Mouse (Mus musculus): ENCODE results near the gene Il9r. TPM values are rescaled to one million over a fixed set of nuclear protein-coding genes. Genes with fewer than 3 reads are reported as not detected.

Il9r gene
- polyA plus RNA-seq, 1 experiment from 2014 or later, result 0.31 TPM

GRCm38 (mm10) chr11:32153216-32153615, 46.9 kb downstream of the Il9r start:
- no peak overlapping the region for H3K27ac ChIP-seq
- 92% methylated on average over 7 of the region's 7 CpGs for WGBS
- no peak overlapping the region for H3K4me2 ChIP-seq
- no peak overlapping the region for H3K4me3 ChIP-seq
- H3K27me3 ChIP-seq, result 0 out of 2 replicates have a peak, but pooled peaks cover 3% of the 10 kb centered on the region
- no peak for ATAC-seq (ENCODE audit: insufficient number of reproducible peaks, insufficient read depth, low FRiP score, low TSS enrichment, low read depth)
- H3K9me3 ChIP-seq, result no peaks in the 10 kb centered on the region
- H3K9ac ChIP-seq, result no peak overlapping the region
- no peaks in the 10 kb centered on the region for H3K36me3 ChIP-seq
- H3K4me1 ChIP-seq, result peaks cover 6% of the 10 kb centered on the region; the same call in 1 of the 2 replicates

DNA sequence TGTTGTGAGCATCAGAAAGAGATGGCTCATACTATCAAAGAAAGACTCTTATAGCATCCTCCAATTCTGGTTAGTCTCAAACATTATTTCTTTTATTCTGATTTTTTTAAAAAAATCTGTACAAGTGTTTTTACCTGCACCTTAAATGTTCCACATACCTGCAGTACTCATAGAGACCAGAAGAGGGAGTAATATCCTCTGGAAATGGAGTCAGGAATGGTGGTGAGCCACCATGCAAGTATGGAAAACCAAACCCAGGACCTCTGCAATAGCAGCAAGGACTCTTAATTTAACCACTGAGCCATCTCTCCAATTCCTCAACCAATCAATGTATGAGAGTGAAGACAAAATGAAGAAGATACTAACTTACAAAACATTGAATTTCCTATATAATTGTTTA, 47.3 kb downstream of the Il9r start:
- ATAC-seq (ENCODE audit: insufficient number of reproducible peaks, insufficient read depth, low FRiP score, low TSS enrichment, low read depth), result no peak
- H3K4me2 ChIP-seq, result no peak overlapping the region
- H3K4me1 ChIP-seq, result peaks cover 3% of the 10 kb centered on the region; the same call in 1 of the 2 replicates
- no peak overlapping the region for H3K27ac ChIP-seq
- H3K9ac ChIP-seq, result no peak overlapping the region
- H3K27me3 ChIP-seq, result 0 out of 2 replicates have a peak, but pooled peaks cover 3% of the 10 kb centered on the region
- no peaks in the 10 kb centered on the region for H3K36me3 ChIP-seq
- H3K4me3 ChIP-seq, result no peak overlapping the region
- H3K9me3 ChIP-seq, result no peaks in the 10 kb centered on the region

DNA sequence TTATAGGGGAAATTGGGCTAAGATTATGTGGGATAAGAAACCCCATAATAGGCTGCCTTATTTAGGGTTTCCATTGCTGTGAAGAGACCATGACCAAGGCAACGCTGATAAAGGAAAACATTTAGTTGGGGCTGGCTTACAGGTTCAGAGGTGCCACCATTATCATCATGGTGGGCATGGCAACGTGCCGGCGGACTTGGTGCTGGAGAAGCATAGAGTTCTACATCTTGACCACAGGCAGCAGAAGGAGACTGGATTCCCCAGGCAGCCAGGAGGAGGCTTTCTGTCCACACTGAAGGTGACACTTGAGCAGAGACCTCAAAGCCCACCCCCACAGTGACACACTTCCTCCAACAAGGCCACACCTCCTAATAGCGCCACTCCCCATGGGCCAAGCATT, 48.8 kb downstream of the Il9r start:
- Histone ChIP-seq H3K4me1 (no peaks in the 10 kb centered on the region), H3K27me3 (0 out of 2 replicates have a peak, but pooled peaks cover 3% of the 10 kb centered on the region), H3K36me3 (no peaks in the 10 kb centered on the region), H3K9me3 (no peaks in the 10 kb centered on the region), H3K9ac (no peak overlapping the region), H3K4me2 (no peak overlapping the region), H3K27ac (no peak overlapping the region), H3K4me3 (no peak overlapping the region)
- ATAC-seq (ENCODE audit: insufficient number of reproducible peaks, insufficient read depth, low FRiP score, low TSS enrichment, low read depth), result no peak
- 93% methylated on average over 5 of the region's 5 CpGs for WGBS

- Histone ChIP-seq H3K4me1 (no peaks in the 10 kb centered on the region), H3K27me3 (0 out of 2 replicates have a peak, but pooled peaks cover 3% of the 10 kb centered on the region), H3K4me3 (no peak overlapping the region), H3K4me2 (no peak overlapping the region), H3K36me3 (no peaks in the 10 kb centered on the region), H3K9ac (no peak overlapping the region), H3K9me3 (no peaks in the 10 kb centered on the region), H3K27ac (no peak overlapping the region)
- no peak for ATAC-seq (ENCODE audit: insufficient number of reproducible peaks, insufficient read depth, low FRiP score, low TSS enrichment, low read depth)
- WGBS, result 79% methylated on average over 11 of the region's 11 CpGs
Observed at GRCm38 (mm10) chr11:32149605-32150004, 50.5 kb downstream of the Il9r start.

GRCm38 (mm10) chr11:32142771-32143170, 57.3 kb downstream of the Il9r start:
- WGBS, result 69% methylated on average over 5 of the region's 5 CpGs
- Histone ChIP-seq H3K27ac (no peak overlapping the region), H3K9me3 (no peaks in the 10 kb centered on the region), H3K9ac (no peak overlapping the region), H3K4me1 (peaks cover 16% of the 10 kb centered on the region), H3K36me3 (no peaks in the 10 kb centered on the region), H3K27me3 (no peaks in the 10 kb centered on the region), H3K4me3 (no peak overlapping the region), H3K4me2 (no peak overlapping the region)
- no peak for ATAC-seq (ENCODE audit: insufficient number of reproducible peaks, insufficient read depth, low FRiP score, low TSS enrichment, low read depth)

GRCm38 (mm10) chr11:32141627-32142586, 58.2 kb downstream of the Il9r start:
- no peak overlapping the region for H3K27ac ChIP-seq
- H3K4me3 ChIP-seq, result no peak overlapping the region
- no peak overlapping the region for H3K9ac ChIP-seq
- H3K36me3 ChIP-seq, result no peaks in the 10 kb centered on the region
- no peak overlapping the region for H3K4me2 ChIP-seq
- WGBS, result 51% methylated on average over 15 of the region's 15 CpGs
- peaks cover 16% of the 10 kb centered on the region for H3K4me1 ChIP-seq
- H3K9me3 ChIP-seq, result no peaks in the 10 kb centered on the region
- no peak for ATAC-seq (ENCODE audit: insufficient number of reproducible peaks, insufficient read depth, low FRiP score, low TSS enrichment, low read depth)
- no peaks in the 10 kb centered on the region for H3K27me3 ChIP-seq

- H3K9ac ChIP-seq, result no peak overlapping the region
- H3K4me2 ChIP-seq, result no peak overlapping the region
- WGBS, result 19% methylated on average over 2 of the region's 2 CpGs
- no peaks in the 10 kb centered on the region for H3K27me3 ChIP-seq
- H3K4me1 ChIP-seq, result peaks cover 16% of the 10 kb centered on the region
- no peak overlapping the region for H3K27ac ChIP-seq
- H3K9me3 ChIP-seq, result no peaks in the 10 kb centered on the region
- ATAC-seq (ENCODE audit: insufficient number of reproducible peaks, insufficient read depth, low FRiP score, low TSS enrichment, low read depth), result no peak
- no peaks in the 10 kb centered on the region for H3K36me3 ChIP-seq
- H3K4me3 ChIP-seq, result no peak overlapping the region
Observed at GRCm38 (mm10) chr11:32141034-32141433, 59.0 kb downstream of the Il9r start.

GRCm38 (mm10) chr11:32139528-32139961, 60.5 kb downstream of the Il9r start:
- WGBS, result 89% methylated on average over 6 of the region's 6 CpGs
- no peak overlapping the region for H3K4me3 ChIP-seq
- ATAC-seq (ENCODE audit: insufficient number of reproducible peaks, insufficient read depth, low FRiP score, low TSS enrichment, low read depth), result no peak
- H3K4me1 ChIP-seq, result peaks cover 16% of the 10 kb centered on the region
- H3K27ac ChIP-seq, result no peak overlapping the region
- H3K9me3 ChIP-seq, result no peaks in the 10 kb centered on the region
- no peaks in the 10 kb centered on the region for H3K27me3 ChIP-seq
- H3K4me2 ChIP-seq, result no peak overlapping the region
- H3K9ac ChIP-seq, result no peak overlapping the region
- H3K36me3 ChIP-seq, result no peaks in the 10 kb centered on the region

DNA sequence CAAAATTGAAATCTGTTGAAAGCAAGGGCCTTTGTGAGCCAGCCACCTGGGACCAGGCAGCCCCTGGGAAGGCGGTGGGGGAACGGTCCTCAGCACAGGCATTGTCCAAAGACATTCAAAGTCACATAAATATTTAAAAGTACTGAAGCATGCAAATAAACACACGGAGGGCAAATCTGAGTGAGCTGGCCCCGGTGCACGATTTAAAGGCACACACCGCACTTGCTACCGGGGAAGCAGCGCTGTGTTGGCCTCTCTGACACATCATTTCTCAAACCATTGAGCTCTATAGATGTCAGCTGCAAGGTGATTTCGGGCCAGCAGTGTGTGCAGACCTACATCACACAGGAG, 61.5 kb downstream of the Il9r start:
- Histone ChIP-seq H3K4me2 (peak overlapping the region; percentile 35; the same call in 1 of the 2 replicates), H3K4me1 (peaks cover 16% of the 10 kb centered on the region), H3K27ac (no peak overlapping the region), H3K36me3 (no peaks in the 10 kb centered on the region), H3K4me3 (no peak overlapping the region), H3K9ac (no peak overlapping the region), H3K9me3 (no peaks in the 10 kb centered on the region), H3K27me3 (no peaks in the 10 kb centered on the region)
- 69% methylated on average over 9 of the region's 9 CpGs for WGBS
- ATAC-seq (ENCODE audit: insufficient number of reproducible peaks, insufficient read depth, low FRiP score, low TSS enrichment, low read depth), result no peak

GRCm38 (mm10) chr11:32137719-32138613, 62.1 kb downstream of the Il9r start:
- Histone ChIP-seq H3K4me3 (no peak overlapping the region), H3K27ac (no peak overlapping the region), H3K4me2 (peak overlapping the region; percentile 35), H3K9me3 (no peaks in the 10 kb centered on the region), H3K27me3 (no peaks in the 10 kb centered on the region), H3K36me3 (no peaks in the 10 kb centered on the region), H3K4me1 (peaks cover 16% of the 10 kb centered on the region), H3K9ac (no peak overlapping the region)
- ATAC-seq (ENCODE audit: insufficient number of reproducible peaks, insufficient read depth, low FRiP score, low TSS enrichment, low read depth), result no peak
- WGBS, result 33% methylated on average over 15 of the region's 15 CpGs
